Mouse (Mus musculus) myocyte (in vitro differentiated cells): ENCODE measurements around the gene Ccn5.

ENCODE experiments used
- E2F4 ChIP-seq: IDR thresholded peaks from one replicate; pipeline ENCODE4 v1.6.1; 2011; ENCODE audit warnings: mild to moderate bottlenecking, control low read depth, moderate library complexity; ENCODE audit not compliant: insufficient read depth
- MAX ChIP-seq: IDR thresholded peaks from one replicate; pipeline ENCODE4 v1.6.1; 2011; ENCODE audit warnings: low read depth, mild to moderate bottlenecking, control low read depth
- MYOD1 ChIP-seq, 3 experiments: IDR thresholded peaks; one replicate each; pipeline ENCODE4 v1.6.1; 2011; ENCODE audit warnings: control low read depth in 2 of 3, low read depth in 2 of 3, mild to moderate bottlenecking in 2 of 3, moderate library complexity in 1 of 3; ENCODE audit not compliant: insufficient read length in 2 of 3, control insufficient read depth in 1 of 3
- MYOG ChIP-seq, 3 experiments: IDR thresholded peaks; one replicate each; pipeline ENCODE4 v1.6.1; 2011; ENCODE audit warnings: control low read depth in 2 of 3, low read depth in 2 of 3, mild to moderate bottlenecking in 2 of 3; ENCODE audit not compliant: insufficient read length in 2 of 3, control insufficient read depth in 1 of 3, insufficient read depth in 1 of 3
- POLR2A ChIP-seq: IDR thresholded peaks from one replicate; pipeline ENCODE4 v1.6.1; 2011; ENCODE audit warnings: low read depth, mild to moderate bottlenecking, control low read depth, moderate library complexity; ENCODE audit not compliant: insufficient read length
- POLR2AphosphoS2 ChIP-seq: IDR thresholded peaks from one replicate; pipeline ENCODE4 v1.6.1; 2011; ENCODE audit warnings: low read depth, control low read depth; ENCODE audit not compliant: insufficient read length
- REST ChIP-seq: IDR thresholded peaks from one replicate; pipeline ENCODE4 v1.6.1; 2011; ENCODE audit warnings: mild to moderate bottlenecking, control low read depth, moderate library complexity; ENCODE audit not compliant: insufficient read depth, insufficient read length
- SRF ChIP-seq: IDR thresholded peaks from one replicate; pipeline ENCODE4 v1.6.1; 2011; ENCODE audit warnings: low read depth; ENCODE audit not compliant: control insufficient read depth, insufficient read length
- TCF12 ChIP-seq: IDR thresholded peaks from one replicate; pipeline ENCODE4 v1.6.1; 2011; ENCODE audit warnings: mild to moderate bottlenecking, control low read depth; ENCODE audit not compliant: poor library complexity, insufficient read depth, severe bottlenecking
- TCF3 ChIP-seq: IDR thresholded peaks from one replicate; pipeline ENCODE4 v1.6.1; 2011; ENCODE audit warnings: low read depth, control low read depth; ENCODE audit not compliant: insufficient read length

- TF ChIP-seq POLR2A (no peak), TCF12 (no peak), POLR2AphosphoS2 (no peak), SRF (no peak), MAX (no peak), E2F4 (no peak), REST (no peak), MYOG (IDR thresholded peaks at IDR 0.05; ENCODE audit: control insufficient read depth in 1 of 3, insufficient read depth in 1 of 3, insufficient read length in 2 of 3, low read depth in 2 of 3) (no peak), TCF3 (no peak), MYOD1 (IDR thresholded peaks at IDR 0.05; ENCODE audit: control insufficient read depth in 1 of 3, insufficient read length in 2 of 3, low read depth in 2 of 3) (no peak)
Measured at GRCm38 (mm10) chr2:163866061-163866460, 45.4 kb downstream of the Ccn5 start.
